Mouse (Mus musculus) erythroblast, embryonic 14.5 days (primary cell): ENCODE measurements around the gene Reep1.

ENCODE experiments used
- GATA1 ChIP-seq: IDR thresholded peaks from 2 replicates; pipeline ENCODE4 v1.6.1; 2012; ENCODE audit warnings: low read length, inconsistent platforms, mixed read lengths
- TAL1 ChIP-seq: IDR thresholded peaks from 3 replicates; pipeline ENCODE4 v1.6.1; 2012; ENCODE audit warnings: low read length, inconsistent platforms, mixed read lengths

- TF ChIP-seq GATA1 (no peak), TAL1 (no peak)
Measured at GRCm38 (mm10) chr6:71771282-71771681, 63.9 kb downstream of the Reep1 start.
